Mouse (Mus musculus) heart, adult 2 months (tissue): ENCODE measurements around the gene Eml2.

Experiments
- CTCF ChIP-seq: fragments of 200-600 bp; IDR thresholded peaks from 2 replicates; pipeline ENCODE4 v1.8.1; 2022; ENCODE audit warnings: antibody characterized with exemption, mild to moderate bottlenecking, moderate library complexity
- EP300 ChIP-seq: fragments of 200-500 bp; IDR thresholded peaks from 2 replicates; pipeline ENCODE4 v1.6.1; 2011; ENCODE audit warnings: low read depth, low read length, control low read depth; ENCODE audit not compliant: insufficient read depth
- POLR2A ChIP-seq: fragments of 200-500 bp; IDR thresholded peaks from 2 replicates; pipeline ENCODE4 v1.6.1; 2011; ENCODE audit warnings: mild to moderate bottlenecking, low read depth, low read length, control low read depth; ENCODE audit not compliant: insufficient read depth

GRCm38 (mm10) chr7:19164978-19165377 is 11.2 kb upstream of the Eml2 start:
- TF ChIP-seq CTCF (no peak), EP300 (no peak), POLR2A (no peak)
